Mouse (Mus musculus): ENCODE results near the gene Nol12.

Nol12 gene

GRCm38 (mm10) chr15:78934784-78935320, at the start of gene Nol12:
Nol12 (plus strand) TSS chr15:78934933.
- H3K27me3 ChIP-seq (ENCODE audit: insufficient read depth, low read length), result no peaks in the 10 kb centered on the region; the same call in 1 of the 2 replicates
- peaks cover 43% of the 10 kb centered on the region for H3K36me3 ChIP-seq (ENCODE audit: insufficient read depth, low read length)
- peak within 1 kb of the TSS; percentile 91 for H3K4me3 ChIP-seq (replicated peaks; ENCODE audit: low read length)
- H3K4me1 ChIP-seq (replicated peaks; ENCODE audit: low read depth, low read length), result peaks cover 45% of the 10 kb centered on the region
- no peak for TF ChIP-seq NANOG (IDR thresholded peaks at IDR 0.05; ENCODE audit: borderline replicate concordance, low read length)
- TF ChIP-seq POU5F1 (IDR thresholded peaks at IDR 0.05; ENCODE audit: borderline replicate concordance, low read length), result no peak
- H3K9me3 ChIP-seq (ENCODE audit: low read length), result no peaks in the 10 kb centered on the region

DNA sequence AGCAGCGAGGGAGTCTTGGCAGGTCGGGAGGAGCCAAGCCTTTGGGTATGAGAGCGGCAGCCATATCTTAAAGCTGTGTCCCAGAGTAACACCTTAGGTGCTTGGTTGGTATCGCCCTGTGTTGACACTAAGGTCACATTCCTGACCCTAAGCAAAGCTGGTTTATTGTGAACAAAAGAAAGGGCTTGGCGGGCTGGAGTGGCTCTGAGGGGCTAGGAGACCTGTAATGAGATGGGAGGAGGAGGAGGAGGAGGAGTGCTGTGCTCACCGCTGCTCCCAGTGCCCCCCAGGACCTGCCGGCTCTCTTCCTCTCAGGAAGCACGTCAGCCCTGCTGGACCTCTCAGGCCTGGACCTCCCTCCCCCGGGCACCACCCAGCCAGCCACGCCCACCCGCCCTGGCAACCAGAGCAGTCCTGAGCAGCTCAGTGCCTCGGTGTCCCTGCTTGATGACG, 45.3 kb upstream of the Nol12 start:
- TF ChIP-seq NANOG (IDR thresholded peaks at IDR 0.05; ENCODE audit: borderline replicate concordance, low read length) (no peak), CTCF (conservative IDR thresholded peaks at IDR 0.05; ENCODE audit: low read length) (no peak), POU5F1 (IDR thresholded peaks at IDR 0.05; ENCODE audit: borderline replicate concordance, low read length) (no peak)
- Histone ChIP-seq H3K27me3 (ENCODE audit: insufficient read depth, low read length) (no peaks in the 10 kb centered on the region), H3K9me3 (ENCODE audit: low read length) (no peaks in the 10 kb centered on the region), H3K4me3 (replicated peaks; ENCODE audit: low read length) (0 out of 2 replicates have a peak overlapping the region, but pooled peaks have one; percentile 29), H3K36me3 (ENCODE audit: insufficient read depth, low read length) (peaks cover 97% of the 10 kb centered on the region), H3K4me1 (replicated peaks; ENCODE audit: low read depth, low read length) (peaks cover 62% of the 10 kb centered on the region)

DNA sequence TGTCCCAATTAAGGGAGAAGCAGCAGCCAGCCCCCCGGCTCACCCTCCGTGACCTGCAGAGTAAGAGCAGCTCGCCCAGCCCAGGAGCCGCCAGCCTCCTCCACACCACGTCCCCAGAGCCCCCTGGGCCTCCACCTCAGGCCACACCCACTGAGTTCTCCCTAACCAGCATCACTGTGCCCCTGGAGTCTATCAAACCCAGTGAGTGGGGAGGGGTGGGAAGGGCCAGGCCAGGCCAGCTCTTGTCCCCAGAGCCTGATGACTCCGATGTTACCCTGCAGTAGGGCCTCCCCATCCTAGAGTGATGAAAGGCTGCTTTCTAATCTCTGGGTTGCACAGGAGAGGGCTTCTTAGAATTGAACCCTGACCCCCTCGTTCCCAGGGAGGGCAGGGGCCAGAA, 42.3 kb upstream of the Nol12 start:
- H3K27me3 ChIP-seq (ENCODE audit: insufficient read depth, low read length), result no peaks in the 10 kb centered on the region
- H3K36me3 ChIP-seq (ENCODE audit: insufficient read depth, low read length), result peaks cover 82% of the 10 kb centered on the region
- no peak overlapping the region for H3K4me3 ChIP-seq (replicated peaks; ENCODE audit: low read length)
- no peaks in the 10 kb centered on the region for H3K9me3 ChIP-seq (ENCODE audit: low read length)
- H3K4me1 ChIP-seq (replicated peaks; ENCODE audit: low read depth, low read length), result peaks cover 81% of the 10 kb centered on the region
- no peak for TF ChIP-seq POU5F1 (IDR thresholded peaks at IDR 0.05; ENCODE audit: borderline replicate concordance, low read length)
- TF ChIP-seq NANOG (IDR thresholded peaks at IDR 0.05; ENCODE audit: borderline replicate concordance, low read length), result no peak
- TF ChIP-seq CTCF (conservative IDR thresholded peaks at IDR 0.05; ENCODE audit: low read length), result no peak

DNA sequence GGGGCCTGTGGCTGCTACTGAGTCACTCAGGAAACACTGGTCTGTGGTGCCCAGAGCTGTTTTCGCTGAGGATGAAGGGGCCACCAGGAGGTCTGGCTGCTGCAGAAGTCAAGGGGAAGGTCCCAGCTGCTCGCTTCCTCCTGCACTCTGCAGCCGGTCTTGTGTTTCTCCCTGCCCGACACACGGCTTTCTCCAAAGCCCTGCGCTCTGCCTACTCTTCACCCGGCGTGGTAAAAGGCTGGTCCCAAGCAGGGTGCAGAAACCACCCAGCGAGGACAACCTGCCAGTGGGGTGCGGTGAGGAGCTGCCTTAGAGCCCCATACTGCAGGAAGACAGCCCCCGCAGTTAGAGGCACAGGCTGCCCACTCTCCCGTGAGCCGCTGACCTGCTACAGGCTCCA, 40.0 kb upstream of the Nol12 start:
- H3K9me3 ChIP-seq (ENCODE audit: low read length), result no peaks in the 10 kb centered on the region
- H3K4me3 ChIP-seq (replicated peaks; ENCODE audit: low read length), result peak overlapping the region; percentile 43; the same call in 1 of the 2 replicates
- peaks cover 60% of the 10 kb centered on the region for H3K36me3 ChIP-seq (ENCODE audit: insufficient read depth, low read length)
- TF ChIP-seq CTCF (conservative IDR thresholded peaks at IDR 0.05; ENCODE audit: low read length) (no peak), POU5F1 (IDR thresholded peaks at IDR 0.05; ENCODE audit: borderline replicate concordance, low read length) (no peak), NANOG (IDR thresholded peaks at IDR 0.05; ENCODE audit: borderline replicate concordance, low read length) (no peak)
- H3K4me1 ChIP-seq (replicated peaks; ENCODE audit: low read depth, low read length), result peaks cover 79% of the 10 kb centered on the region
- H3K27me3 ChIP-seq (ENCODE audit: insufficient read depth, low read length), result 0 out of 2 replicates have a peak, but pooled peaks cover 5% of the 10 kb centered on the region

DNA sequence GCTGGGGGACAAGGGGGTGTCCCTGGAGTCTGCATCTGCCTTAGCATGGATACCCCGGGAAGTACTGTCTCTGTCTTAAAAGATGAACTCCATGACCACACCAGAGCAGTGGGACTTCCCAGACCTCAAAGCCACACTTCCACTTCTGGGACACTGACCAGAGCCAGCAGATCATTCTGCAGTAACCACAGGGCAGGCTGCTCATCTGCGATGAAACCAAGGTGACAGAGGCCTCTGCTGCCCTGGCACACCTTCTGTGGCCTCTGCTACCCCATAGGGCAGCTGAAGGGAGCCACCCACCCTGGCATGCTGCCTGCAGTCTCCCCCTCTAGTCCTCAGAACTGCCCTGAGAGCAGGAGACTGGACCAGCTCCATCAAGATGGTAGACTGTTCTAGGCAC, 39.0 kb upstream of the Nol12 start:
- Histone ChIP-seq H3K9me3 (ENCODE audit: low read length) (no peaks in the 10 kb centered on the region), H3K27me3 (ENCODE audit: insufficient read depth, low read length) (0 out of 2 replicates have a peak, but pooled peaks cover 5% of the 10 kb centered on the region), H3K36me3 (ENCODE audit: insufficient read depth, low read length) (peaks cover 51% of the 10 kb centered on the region), H3K4me3 (replicated peaks; ENCODE audit: low read length) (peak overlapping the region; percentile 43), H3K4me1 (replicated peaks; ENCODE audit: low read depth, low read length) (peaks cover 85% of the 10 kb centered on the region)
- TF ChIP-seq CTCF (conservative IDR thresholded peaks at IDR 0.05; ENCODE audit: low read length), result no peak
- no peak for TF ChIP-seq NANOG (IDR thresholded peaks at IDR 0.05; ENCODE audit: borderline replicate concordance, low read length)
- no peak for TF ChIP-seq POU5F1 (IDR thresholded peaks at IDR 0.05; ENCODE audit: borderline replicate concordance, low read length)

- Histone ChIP-seq H3K9me3 (ENCODE audit: low read length) (no peaks in the 10 kb centered on the region), H3K27me3 (ENCODE audit: insufficient read depth, low read length) (0 out of 2 replicates have a peak, but pooled peaks cover 5% of the 10 kb centered on the region), H3K4me1 (replicated peaks; ENCODE audit: low read depth, low read length) (peaks cover 89% of the 10 kb centered on the region), H3K36me3 (ENCODE audit: insufficient read depth, low read length) (peaks cover 47% of the 10 kb centered on the region), H3K4me3 (replicated peaks; ENCODE audit: low read length) (peak overlapping the region; percentile 43)
- no peak for TF ChIP-seq POU5F1 (IDR thresholded peaks at IDR 0.05; ENCODE audit: borderline replicate concordance, low read length)
- no peak for TF ChIP-seq NANOG (IDR thresholded peaks at IDR 0.05; ENCODE audit: borderline replicate concordance, low read length)
- TF ChIP-seq CTCF (conservative IDR thresholded peaks at IDR 0.05; ENCODE audit: low read length), result no peak
Measured at GRCm38 (mm10) chr15:78896149-78896548, 38.6 kb upstream of the Nol12 start.

GRCm38 (mm10) chr15:78897488-78897887, 37.2 kb upstream of the Nol12 start:
- H3K9me3 ChIP-seq (ENCODE audit: low read length), result no peaks in the 10 kb centered on the region
- H3K4me3 ChIP-seq (replicated peaks; ENCODE audit: low read length), result 0 out of 2 replicates have a peak overlapping the region, but pooled peaks have one; percentile 89
- TF ChIP-seq POU5F1 (IDR thresholded peaks at IDR 0.05; ENCODE audit: borderline replicate concordance, low read length) (no peak), CTCF (conservative IDR thresholded peaks at IDR 0.05; ENCODE audit: low read length) (no peak), NANOG (IDR thresholded peaks at IDR 0.05; ENCODE audit: borderline replicate concordance, low read length) (no peak)

GRCm38 (mm10) chr15:78898507-78899001, 36.2 kb upstream of the Nol12 start:
- TF ChIP-seq POU5F1 (IDR thresholded peaks at IDR 0.05; ENCODE audit: borderline replicate concordance, low read length), result no peak
- TF ChIP-seq CTCF (conservative IDR thresholded peaks at IDR 0.05; ENCODE audit: low read length), result no peak
- no peak for TF ChIP-seq NANOG (IDR thresholded peaks at IDR 0.05; ENCODE audit: borderline replicate concordance, low read length)
- H3K4me1 ChIP-seq (replicated peaks; ENCODE audit: low read depth, low read length), result peaks cover 92% of the 10 kb centered on the region
- peaks cover 30% of the 10 kb centered on the region for H3K36me3 ChIP-seq (ENCODE audit: insufficient read depth, low read length)
- H3K4me3 ChIP-seq (replicated peaks; ENCODE audit: low read length), result peak overlapping the region; percentile 89
- no peaks in the 10 kb centered on the region for H3K9me3 ChIP-seq (ENCODE audit: low read length)
- H3K27me3 ChIP-seq (ENCODE audit: insufficient read depth, low read length), result 0 out of 2 replicates have a peak, but pooled peaks cover 5% of the 10 kb centered on the region

More at GRCm38 (mm10) chr15:78897488-78897887, 37.2 kb upstream of the Nol12 start:
- 0 out of 2 replicates have a peak, but pooled peaks cover 5% of the 10 kb centered on the region for H3K27me3 ChIP-seq (ENCODE audit: insufficient read depth, low read length)
- H3K36me3 ChIP-seq (ENCODE audit: insufficient read depth, low read length), result peaks cover 33% of the 10 kb centered on the region
- H3K4me1 ChIP-seq (replicated peaks; ENCODE audit: low read depth, low read length), result peaks cover 92% of the 10 kb centered on the region
